Mouse (Mus musculus) lung, postnatal 36 days (tissue): ENCODE data around the gene Celf2.
A peak's percentile ranks its signal among the peaks of the same experiment; 100 is the strongest.

Experiments
- DNase-seq: peaks from one replicate; pipeline ENCODE4 v3.0.0; 2022; ENCODE audit warnings: mixed read lengths

Gene Celf2

DNA sequence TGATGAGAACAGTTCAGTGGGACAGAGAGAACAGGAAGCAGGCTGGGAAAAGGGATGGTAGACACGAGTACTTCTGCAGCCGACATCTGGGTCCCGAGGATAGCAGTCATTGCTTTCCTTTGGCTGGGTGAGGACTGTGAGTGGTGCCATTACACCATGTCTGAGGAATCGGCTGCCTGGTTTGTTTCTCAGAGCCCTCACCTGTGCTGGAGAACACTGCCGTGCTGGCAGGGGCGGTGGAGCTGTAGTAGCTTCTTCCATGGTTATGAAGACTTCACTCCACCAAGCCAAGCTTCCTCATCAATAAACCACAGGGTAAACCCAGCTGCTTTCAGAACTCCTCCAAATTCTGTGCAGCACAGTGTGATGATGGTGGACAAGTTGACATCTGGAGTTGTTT is 860.5 kb downstream of the Celf2 start:
- DNase-seq = no peak

DNA sequence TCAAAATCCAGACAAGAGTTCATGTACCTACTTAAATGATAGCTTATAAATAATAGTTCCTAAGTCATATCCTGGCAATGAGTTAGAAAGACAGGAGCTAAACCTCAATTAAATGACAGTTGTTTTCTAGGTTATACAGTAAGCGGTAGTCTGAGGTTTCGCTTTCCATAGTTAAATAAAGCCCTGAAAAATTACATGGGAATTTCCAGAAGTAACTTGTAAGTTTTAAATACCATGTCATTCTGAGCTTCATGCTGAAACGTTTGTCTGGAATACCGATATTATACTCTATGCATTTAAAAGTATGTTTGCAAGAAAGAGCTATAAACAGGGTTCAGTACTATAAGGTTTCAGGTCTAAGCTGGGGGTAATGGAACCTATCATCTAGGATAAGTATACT is 862.3 kb downstream of the Celf2 start:
- no peak for DNase-seq

DNA sequence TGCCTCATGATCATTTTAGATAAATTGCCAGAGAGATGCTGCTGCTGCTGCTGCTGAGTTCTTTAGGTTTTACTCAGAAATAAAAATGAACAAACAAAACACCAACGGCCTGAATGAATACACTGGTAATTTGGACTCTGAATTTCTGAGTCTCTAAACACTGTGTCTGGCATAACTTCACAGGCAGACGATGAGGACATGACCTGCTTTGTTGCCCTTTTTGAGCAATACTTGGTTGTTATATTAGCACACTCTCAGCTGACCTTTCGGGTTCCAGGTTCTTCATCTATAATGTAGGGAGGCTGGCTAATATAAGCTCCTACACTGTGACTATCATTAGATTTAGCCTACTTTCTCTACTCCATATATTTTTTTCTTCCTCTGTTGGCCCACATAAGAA is 863.0 kb downstream of the Celf2 start:
- DNase-seq = peak; percentile 20

DNA sequence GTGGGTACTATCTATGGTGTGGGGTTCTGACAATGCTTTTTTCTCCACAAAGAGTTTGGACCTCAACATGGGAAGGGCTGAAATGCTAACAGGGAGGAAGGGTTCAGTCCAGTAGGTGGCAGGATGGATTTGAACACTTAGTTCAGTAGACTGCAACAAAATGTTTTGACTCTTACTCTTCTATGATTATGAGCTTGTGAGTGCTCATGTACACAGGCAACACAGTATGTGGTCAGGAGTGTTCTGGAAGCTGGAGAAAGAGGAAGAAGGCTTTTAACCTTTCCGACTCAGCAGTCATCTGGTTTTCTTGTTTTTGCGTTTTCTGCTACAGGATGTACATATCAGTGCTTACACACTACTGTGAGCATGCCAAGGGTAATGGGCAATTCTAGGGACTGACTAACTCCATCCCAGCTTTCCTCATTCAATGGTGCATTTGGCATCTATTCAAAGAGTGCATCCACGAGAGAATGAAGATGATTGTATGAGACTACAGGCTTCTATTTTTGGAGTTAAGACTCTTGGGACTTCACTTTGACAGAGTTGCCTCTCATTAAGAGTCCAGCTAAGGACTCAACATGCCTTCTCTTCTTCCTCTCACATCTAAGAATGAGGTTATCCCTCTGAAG is 867.0 kb downstream of the Celf2 start:
- peak; percentile 10 for DNase-seq

DNA sequence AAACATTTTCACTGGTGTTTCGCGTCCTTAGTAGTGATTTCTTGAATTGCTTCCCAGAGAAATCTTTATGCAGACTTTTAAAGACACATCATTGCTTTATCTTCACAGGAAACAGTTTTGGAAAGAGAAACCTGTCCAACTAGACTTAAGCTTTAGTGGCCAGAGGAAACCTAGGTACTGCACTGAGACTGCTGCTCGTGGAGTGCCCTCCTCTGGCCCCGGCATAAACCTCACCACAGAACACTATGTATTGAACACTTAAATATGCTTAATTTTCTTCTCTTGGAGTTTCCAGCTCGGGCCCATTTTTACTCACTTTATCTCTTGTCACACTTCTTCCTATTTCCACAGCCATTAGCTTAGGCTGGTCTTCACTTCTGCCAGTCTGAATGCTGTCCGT is 870.0 kb downstream of the Celf2 start:
- DNase-seq = no peak

DNA sequence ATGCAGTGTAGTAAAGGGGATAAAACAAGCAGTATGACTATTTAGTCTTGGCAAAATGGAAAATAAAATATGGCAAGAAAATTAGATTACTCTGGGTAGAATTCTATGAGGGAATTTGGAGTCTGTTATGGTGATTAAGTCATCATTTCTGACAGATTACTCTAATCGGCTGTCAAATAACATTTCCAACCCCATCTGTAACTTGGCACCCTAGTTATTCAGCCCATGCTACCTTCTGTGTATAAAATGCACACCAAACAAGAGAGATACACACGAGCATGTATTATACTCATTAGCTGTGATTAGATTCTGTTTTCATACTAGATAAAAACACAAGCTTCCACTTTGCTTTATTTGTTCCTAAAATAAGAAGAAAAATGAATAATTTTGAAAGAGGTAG is 872.2 kb downstream of the Celf2 start:
- DNase-seq = no peak

DNA sequence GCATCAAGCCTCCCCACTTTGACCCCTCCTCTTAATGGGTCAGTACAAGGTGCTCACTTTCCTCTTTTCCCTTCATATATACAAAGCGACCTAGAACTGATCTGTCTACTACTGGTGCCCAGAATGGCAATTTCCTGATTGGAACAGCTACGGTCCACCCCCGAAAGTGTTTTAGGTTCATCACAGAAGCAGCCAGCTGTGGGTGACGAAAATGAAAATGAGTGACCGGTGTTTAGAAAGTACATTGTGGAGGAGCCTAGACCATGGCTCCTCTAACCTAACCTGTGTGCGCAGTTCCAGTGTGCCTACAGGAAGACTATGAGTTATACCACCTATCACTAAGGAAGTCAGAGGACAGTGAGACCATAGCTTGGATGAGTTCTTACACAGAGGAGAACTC is 874.5 kb downstream of the Celf2 start:
- no peak for DNase-seq

DNA sequence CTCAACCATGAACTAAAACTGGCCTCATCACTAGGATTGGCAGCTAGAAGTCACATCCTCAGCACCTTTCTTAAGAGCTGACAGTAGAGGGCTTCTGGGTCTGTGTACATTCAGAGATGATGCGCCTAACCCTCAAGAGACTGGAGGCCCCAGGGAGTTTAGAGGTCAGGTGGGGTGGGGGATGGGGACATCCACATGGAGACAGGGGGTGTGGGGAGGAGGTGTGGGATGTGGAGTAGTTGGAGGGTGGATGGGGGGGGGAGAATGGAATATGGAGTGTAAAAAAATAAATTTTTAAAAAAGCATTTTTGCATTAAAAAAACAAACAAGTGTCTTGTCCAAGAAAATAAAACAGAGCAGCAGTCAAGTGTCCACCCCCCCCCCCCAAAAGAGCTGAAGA is 876.2 kb downstream of the Celf2 start:
- DNase-seq = no peak

DNA sequence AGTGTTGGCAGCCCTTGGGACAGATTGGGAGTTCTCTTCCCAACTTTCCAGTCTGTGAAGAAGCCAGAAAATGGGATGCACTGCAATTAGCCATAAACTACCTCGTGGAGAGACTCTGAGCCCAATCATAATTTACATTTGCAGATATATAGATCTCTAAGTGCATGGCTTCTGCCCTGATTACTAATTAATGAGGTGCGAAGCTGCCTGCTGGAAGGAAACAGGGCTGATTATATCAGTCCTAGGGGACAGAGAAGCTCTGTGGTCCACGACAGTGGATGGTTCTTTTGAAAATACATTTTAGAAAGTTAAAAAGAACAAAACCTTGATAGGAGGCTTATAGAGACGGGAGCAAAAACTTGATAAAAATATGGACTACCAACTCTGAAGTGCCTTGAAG is 885.6 kb downstream of the Celf2 start:
- DNase-seq = no peak

DNA sequence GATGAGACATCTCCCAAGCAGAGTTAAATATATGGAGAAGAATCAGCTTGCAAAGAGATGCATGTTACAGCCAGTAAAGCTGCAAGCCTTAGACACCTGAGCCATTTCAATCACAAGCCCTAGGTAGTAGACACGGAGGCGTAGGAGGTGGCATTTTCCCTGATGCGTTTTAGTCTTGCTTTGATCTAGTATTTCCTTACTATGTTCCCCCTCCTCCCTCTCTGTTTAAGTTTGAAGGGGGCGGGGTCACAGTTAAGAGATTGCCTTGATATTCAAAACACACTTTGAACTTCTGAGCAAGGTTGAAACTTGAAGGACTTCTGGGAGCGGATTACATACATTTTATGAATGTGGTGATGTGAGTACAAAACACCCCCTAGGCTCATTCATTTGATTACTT is 887.3 kb downstream of the Celf2 start:
- DNase-seq = no peak

DNA sequence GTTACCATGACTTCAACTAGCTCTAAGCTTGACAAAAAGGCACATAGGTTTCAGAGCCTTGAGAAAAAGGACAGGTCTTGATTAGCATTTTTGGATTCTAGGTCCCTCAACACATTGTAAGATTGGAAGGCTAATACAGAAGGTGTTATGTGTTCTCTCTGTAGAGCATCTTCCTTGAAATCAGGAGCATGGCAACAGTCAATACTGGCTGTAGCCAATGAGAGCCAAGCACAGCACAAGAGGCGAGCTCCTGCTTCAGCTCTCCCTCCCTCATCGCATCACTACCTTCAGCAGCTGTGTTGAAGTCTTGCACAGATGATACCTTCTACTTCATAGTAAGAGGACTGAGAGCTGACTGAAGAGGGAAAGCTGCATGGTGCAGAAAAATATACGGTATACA is 890.5 kb downstream of the Celf2 start:
- DNase-seq = no peak

DNA sequence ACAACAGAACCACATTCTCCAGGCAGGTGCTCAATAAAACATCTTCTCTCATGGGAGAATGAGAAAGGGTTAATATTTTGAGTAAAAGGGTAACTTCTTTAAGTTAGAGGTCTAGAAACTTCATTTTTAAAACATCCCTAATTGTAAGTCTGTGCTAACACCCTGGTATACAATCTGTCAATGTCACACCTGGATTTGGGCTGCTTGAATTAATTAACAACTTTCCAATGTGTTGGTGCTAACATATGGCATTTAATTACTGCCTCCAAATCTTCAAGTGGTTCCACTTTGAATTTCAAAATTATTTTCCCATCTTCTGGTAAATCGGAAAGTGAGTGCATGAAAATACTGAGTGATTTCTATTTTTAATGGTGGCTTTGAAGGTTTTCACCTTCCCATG is 890.9 kb downstream of the Celf2 start:
- DNase-seq = no peak

DNA sequence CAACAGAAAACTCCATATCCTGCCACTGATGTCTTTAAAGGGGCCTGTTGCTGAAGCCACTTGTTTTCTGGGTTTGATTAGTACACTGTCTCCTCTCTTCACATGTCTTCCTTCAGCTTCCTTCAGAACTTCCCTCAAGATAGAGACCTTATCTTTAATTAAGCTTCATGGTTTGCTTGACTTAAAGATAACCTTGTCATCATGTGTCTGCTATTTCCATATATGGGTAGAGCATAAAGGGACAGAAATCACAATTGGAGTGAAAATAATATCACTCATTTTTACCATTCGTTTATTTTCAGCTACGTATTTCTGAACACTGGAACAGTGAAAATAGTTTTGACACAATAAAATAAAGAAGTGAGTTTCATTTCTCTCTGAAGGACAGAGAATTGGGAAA is 905.0 kb downstream of the Celf2 start:
- no peak for DNase-seq

DNA sequence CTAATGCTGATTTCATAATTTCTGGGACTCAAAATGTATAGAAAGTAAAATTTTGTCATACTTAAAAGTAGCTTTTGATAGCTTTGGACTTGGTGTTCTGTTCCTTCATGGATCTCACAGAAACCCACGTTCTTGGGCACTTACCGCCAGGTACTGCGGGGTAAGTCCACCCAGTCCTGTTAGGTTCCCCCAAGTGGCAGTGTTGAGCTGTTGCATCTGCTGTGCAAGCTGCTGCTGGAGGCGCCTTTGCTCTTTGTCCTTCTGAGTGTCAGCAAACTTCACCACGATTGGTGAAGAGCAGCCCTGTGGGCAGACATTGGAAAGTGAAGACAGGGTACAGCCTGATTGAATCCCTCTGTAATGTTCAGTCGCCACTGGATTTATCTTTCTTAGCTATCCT is 905.5 kb downstream of the Celf2 start:
- no peak for DNase-seq

DNA sequence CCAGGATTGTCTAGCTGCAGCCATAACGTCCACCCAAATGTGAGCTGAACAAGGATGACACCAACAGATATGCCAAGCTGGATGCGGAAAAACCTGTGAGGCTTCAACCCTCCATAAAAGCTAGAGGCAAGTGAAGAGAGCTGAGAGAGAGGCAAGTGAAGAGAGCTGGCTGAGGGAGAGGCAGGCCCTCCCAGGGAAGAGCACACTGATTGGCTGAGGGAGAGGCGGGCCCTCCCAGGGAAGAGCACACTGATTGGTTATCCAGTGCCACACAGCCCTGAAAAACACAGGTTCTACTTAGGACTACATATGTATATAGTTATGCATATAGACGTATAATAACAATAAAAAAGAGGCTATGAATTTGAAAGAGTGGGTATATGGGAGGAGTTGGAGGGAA is 907.2 kb downstream of the Celf2 start:
- no peak for DNase-seq

DNA sequence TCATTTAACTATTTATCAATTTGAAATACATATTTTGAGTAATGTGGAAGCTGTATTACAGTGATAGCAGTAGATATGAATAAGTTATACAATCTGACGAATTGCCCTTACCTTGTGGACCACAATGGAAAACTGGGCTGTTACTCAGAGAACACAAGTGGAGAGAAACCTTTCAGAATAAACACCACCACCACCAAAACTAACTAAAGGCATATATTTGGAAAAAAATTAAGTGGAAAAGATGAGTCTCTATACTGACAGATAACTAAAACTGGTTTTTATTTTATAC is 910.5 kb downstream of the Celf2 start:
- no peak for DNase-seq

DNA sequence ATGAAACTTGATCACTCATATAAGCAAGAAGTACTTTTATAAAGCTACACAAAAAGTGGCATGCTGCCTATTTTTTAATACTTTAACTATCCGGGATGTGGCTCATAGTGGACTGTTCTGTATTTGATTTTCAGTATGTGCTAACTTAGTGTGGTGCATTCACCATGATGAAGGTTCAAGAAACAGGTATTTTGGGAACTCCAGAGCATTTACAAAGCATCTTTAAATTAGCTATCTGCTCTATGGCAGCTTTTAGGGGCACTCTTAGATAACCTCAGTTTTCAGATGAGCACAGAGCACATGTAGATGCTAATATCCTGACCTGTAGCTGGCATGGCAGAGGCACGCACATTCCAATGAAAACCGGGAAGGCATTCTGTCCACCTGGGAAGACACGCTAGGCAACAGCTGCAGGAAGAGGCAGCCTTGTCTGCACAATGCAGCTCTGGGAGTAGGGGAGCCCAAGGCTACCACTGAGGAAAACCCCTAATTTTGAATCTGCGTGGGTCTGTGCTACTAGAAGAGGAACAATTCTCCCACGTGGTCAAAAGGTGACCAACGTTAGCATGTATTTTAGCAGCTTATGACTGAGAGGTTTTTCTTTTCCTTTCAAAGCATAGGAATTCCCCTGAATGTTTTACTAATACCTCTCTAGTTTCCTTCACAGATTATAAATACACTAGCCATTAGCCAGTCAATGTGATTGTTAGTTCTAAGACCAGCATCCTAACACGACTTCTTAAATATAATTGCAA is 911.1 kb downstream of the Celf2 start:
- no peak for DNase-seq

DNA sequence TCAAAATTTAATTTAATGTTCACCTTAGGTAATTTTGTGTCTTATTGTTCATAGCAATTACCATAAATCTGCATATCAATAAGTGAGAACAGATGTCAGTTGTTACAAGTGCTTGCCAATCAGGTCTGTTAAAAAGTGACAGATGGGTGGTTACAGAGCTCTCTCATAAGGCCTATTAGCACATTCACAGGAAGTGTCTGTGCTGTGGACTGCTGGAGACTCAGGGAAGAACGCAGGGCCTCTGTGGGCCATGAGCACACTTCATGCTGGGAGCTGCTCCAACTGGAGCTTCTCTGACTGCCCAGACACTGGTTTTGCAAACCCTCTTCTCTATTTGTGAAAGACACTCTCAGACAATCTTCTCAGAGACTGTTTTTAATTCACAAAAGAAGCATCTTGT is 914.6 kb downstream of the Celf2 start:
- no peak for DNase-seq

DNA sequence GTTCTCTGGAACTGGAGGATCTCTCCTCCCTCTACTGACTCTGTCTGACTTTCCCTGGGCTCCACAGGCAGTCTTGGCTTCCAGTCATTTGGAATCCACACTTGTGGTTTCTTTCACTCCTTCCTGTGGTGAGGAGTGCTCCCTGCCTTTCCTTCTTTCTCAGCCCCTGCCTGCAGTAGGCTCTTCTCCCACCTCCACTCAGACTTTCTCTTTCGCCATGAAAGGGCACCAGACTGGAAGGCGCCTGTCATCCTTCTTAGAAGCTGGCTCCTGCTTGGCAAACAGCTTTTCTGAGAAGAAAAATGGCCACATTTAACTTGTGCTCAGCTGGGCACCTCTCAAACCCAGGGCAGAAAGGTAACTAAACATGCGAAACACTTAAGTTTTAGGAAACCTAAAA is 915.2 kb downstream of the Celf2 start:
- DNase-seq = no peak

DNA sequence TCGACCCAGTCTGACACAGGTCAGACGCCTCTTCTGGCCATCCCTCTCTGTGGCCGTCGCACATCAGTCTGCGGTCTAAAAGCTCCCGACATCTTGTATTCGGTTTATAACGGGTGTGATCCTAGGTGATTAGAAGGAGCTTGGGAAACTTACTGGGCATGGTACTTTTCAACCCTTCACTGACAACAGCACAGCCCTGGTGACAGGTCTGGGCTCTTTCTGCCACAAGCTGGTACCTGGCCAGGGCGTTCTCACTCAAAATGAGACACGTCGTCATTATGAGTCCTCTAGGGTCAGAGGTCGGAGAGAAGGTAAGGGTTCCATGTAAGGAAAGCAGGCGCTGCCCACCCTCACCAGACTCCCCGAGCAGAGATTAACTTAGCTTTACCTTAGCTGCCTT is 915.6 kb downstream of the Celf2 start:
- DNase-seq = no peak

DNA sequence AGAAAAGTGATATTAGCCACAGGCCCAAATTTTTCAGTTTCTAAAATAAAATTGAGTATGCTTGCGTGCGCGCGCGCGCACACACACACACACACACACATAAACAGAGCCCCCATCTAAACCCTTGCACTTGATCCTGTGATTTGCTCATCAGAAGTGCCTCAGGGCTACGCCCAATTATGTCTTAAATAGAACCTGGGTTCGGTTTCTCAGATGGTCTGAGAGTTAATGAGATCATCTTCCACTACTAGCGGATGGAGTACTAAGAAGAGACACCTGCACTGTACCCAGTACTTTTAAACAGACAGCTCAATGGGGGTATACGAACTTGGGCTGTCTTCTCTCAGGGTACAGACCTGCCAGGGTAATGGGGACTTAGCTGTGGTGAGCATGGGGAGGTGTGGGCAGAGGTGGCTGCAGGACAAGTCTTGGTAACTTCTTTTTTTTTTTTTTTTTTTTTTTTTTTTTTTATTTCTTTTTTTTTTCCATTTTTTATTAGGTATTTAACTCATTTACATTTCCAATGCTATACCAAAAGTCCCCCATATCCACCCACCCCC is 923.2 kb downstream of the Celf2 start:
- DNase-seq = no peak

DNA sequence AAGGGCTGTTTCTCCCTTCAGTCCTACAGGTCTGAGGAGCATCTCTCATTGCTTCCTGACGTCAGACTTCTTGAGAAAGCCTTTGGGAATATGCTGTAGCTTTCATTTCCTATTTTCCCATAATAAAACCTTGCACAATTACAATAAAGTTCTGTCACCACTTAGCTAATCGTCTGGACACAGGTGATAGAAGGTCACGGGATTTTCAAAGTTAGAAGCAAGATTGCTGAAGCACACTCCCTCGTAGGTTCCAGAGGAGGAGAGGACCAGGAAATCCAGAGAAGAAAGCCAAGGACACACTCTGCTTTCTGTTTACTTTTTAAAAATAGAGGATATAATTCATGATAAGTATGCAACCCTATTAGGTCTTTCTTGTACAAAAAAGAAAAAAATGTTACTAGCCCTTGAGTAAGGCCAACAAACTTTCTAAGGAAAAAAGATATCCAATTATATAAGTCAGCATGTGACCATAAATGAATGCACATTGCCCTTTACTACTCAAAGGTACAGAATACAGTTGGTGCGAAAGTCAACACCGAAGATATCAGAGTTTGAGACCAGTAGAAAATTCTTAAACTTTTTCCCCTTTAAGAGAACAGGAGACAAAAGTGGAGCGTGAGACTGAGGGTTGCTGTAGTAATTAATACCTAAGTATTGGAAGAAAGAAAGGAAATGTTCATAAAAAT is 924.2 kb downstream of the Celf2 start:
- no peak for DNase-seq

DNA sequence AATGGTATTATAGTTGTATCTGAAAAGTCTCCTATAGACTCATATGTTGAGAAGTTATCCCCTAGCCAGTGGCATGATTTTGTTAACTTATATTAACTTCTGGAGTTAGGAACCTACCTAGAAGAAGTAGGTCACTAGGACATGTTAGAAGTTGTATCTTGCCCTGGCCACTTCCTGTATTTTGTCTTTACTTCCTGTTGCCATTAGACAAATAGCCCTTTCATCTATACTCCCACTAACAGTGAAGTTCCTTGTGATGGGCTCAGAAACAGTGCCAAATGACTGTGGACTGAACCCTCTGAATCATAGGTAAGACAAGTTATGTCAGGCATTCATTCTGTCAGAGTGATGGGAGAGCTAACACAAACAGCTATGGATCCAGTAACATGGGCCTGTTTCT is 926.7 kb downstream of the Celf2 start:
- no peak for DNase-seq

DNA sequence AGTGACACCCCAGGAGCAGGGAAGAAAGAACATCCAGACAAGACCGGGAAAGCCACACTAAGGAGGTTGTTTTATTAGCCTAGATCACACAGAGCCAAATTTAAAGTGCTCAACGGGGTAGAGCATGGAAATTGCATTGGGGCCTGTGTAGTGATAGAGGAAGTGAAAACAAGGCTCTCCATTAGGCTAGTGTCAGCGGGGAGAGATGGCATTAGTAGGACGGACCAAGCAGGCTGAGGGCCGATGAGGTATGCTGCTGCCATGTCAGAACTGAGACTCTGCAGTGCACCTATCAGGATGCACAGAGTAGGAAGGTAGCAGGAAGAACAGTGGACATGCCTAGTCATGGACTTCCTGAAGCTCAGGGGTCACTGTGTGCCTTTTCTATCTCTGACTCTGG is 929.3 kb downstream of the Celf2 start:
- no peak for DNase-seq
